Mouse (Mus musculus) thymus, adult 2 months (tissue): ENCODE data around the gene Larp7.

Experiments
- CTCF ChIP-seq: fragments of 200-500 bp; IDR thresholded peaks from 2 replicates; pipeline ENCODE4 v1.5.1; 2012; ENCODE audit warnings: mild to moderate bottlenecking, control low read depth, low read length, moderate library complexity, borderline replicate concordance; ENCODE audit not compliant: control insufficient read depth, poor library complexity, insufficient read depth; ENCODE audit errors: extremely low read depth
- POLR2A ChIP-seq: fragments of 200-500 bp; IDR thresholded peaks from 2 replicates; pipeline ENCODE4 v1.6.1; 2012; ENCODE audit warnings: mild to moderate bottlenecking, low read length, control low read depth, moderate library complexity; ENCODE audit not compliant: control insufficient read depth, poor library complexity, insufficient read depth; ENCODE audit errors: extremely low read depth

DNA sequence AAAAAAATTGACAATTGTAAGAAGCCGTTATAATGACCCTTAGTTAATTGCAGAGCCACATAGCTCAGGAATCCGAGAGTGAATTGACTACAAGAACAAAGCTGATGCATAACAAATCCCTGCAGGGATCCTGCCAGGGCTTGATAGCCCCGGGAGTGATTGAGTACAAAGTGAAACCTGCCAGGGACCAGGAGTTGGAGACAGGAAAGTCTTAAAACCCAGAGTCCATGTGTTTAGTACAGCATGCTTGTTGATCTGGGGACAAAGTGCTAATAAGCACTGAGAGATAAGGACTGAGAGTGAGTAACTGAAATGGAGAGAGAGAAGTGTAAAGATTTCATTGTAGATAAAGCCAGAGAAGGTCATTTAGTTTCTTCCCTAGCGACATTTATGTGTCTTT, 22.9 kb downstream of the Larp7 start:
- no peak for TF ChIP-seq POLR2A
- no peak for TF ChIP-seq CTCF
